Mouse (Mus musculus): ENCODE measurements around the gene Neurl1b. TPM values are rescaled to one million over a fixed set of nuclear protein-coding genes. Genes with fewer than 3 reads are reported as not detected.

Gene Neurl1b
- polyA plus RNA-seq, 1 experiment from 2014 or later, result 0.25 TPM

GRCm38 (mm10) chr17:26385252-26386130 is 29.1 kb upstream of the Neurl1b start:
- no peaks in the 10 kb centered on the region for H3K27me3 ChIP-seq (ENCODE audit: control insufficient read depth, insufficient read depth, low read length)
- no peaks in the 10 kb centered on the region for H3K36me3 ChIP-seq (replicated peaks; ENCODE audit: control insufficient read depth, insufficient read depth, low read depth, low read length)
- H3K27ac ChIP-seq (replicated peaks; ENCODE audit: low read depth, low read length), result no peak overlapping the region
- H3K9ac ChIP-seq (replicated peaks; ENCODE audit: low read length), result no peak overlapping the region
- WGBS, result 87% methylated on average over 11 of the region's 11 CpGs
- no peaks in the 10 kb centered on the region for H3K9me3 ChIP-seq (replicated peaks; ENCODE audit: control insufficient read depth, low read length)
- H3K4me1 ChIP-seq (ENCODE audit: control insufficient read depth, insufficient read depth, low read length), result peaks cover 7% of the 10 kb centered on the region; the same call in 1 of the 2 replicates
- no peak overlapping the region for H3K4me2 ChIP-seq (ENCODE audit: low read depth, low read length)
- no peak overlapping the region for H3K4me3 ChIP-seq (ENCODE audit: low read depth, low read length)
- DNase-seq (ENCODE audit: low spot score), result no peak
- no peak for ATAC-seq (replicated peaks; ENCODE audit: insufficient number of reproducible peaks, low FRiP score, low TSS enrichment, low read depth)

GRCm38 (mm10) chr17:26386131-26386481 is 28.5 kb upstream of the Neurl1b start:
- WGBS, result 82% methylated on average over 3 of the region's 3 CpGs
- no peak overlapping the region for H3K9ac ChIP-seq (replicated peaks; ENCODE audit: low read length)
- peaks cover 4% of the 10 kb centered on the region; the same call in 1 of the 2 replicates for H3K4me1 ChIP-seq (ENCODE audit: control insufficient read depth, insufficient read depth, low read length)
- H3K27ac ChIP-seq (replicated peaks; ENCODE audit: low read depth, low read length), result no peak overlapping the region
- H3K4me3 ChIP-seq (ENCODE audit: low read depth, low read length), result no peak overlapping the region
- ATAC-seq (replicated peaks; ENCODE audit: insufficient number of reproducible peaks, low FRiP score, low TSS enrichment, low read depth) (no peak), DNase-seq (ENCODE audit: low spot score) (no peak)
- no peaks in the 10 kb centered on the region for H3K9me3 ChIP-seq (replicated peaks; ENCODE audit: control insufficient read depth, low read length)
- no peaks in the 10 kb centered on the region for H3K36me3 ChIP-seq (replicated peaks; ENCODE audit: control insufficient read depth, insufficient read depth, low read depth, low read length)
- no peaks in the 10 kb centered on the region for H3K27me3 ChIP-seq (ENCODE audit: control insufficient read depth, insufficient read depth, low read length)
- no peak overlapping the region for H3K4me2 ChIP-seq (ENCODE audit: low read depth, low read length)

GRCm38 (mm10) chr17:26388106-26388505 is 26.5 kb upstream of the Neurl1b start:
- H3K4me3 ChIP-seq (ENCODE audit: low read depth, low read length), result no peak overlapping the region
- DNase-seq (ENCODE audit: low spot score) (no peak), ATAC-seq (replicated peaks; ENCODE audit: insufficient number of reproducible peaks, low FRiP score, low TSS enrichment, low read depth) (no peak)
- no peak overlapping the region for H3K9ac ChIP-seq (replicated peaks; ENCODE audit: low read length)
- WGBS, result 42% methylated on average over 3 of the region's 3 CpGs
- H3K27me3 ChIP-seq (ENCODE audit: control insufficient read depth, insufficient read depth, low read length), result no peaks in the 10 kb centered on the region
- no peaks in the 10 kb centered on the region for H3K4me1 ChIP-seq (ENCODE audit: control insufficient read depth, insufficient read depth, low read length)
- no peak overlapping the region for H3K27ac ChIP-seq (replicated peaks; ENCODE audit: low read depth, low read length)
- H3K9me3 ChIP-seq (replicated peaks; ENCODE audit: control insufficient read depth, low read length), result no peaks in the 10 kb centered on the region
- no peaks in the 10 kb centered on the region for H3K36me3 ChIP-seq (replicated peaks; ENCODE audit: control insufficient read depth, insufficient read depth, low read depth, low read length)
- H3K4me2 ChIP-seq (ENCODE audit: low read depth, low read length), result no peak overlapping the region

DNA sequence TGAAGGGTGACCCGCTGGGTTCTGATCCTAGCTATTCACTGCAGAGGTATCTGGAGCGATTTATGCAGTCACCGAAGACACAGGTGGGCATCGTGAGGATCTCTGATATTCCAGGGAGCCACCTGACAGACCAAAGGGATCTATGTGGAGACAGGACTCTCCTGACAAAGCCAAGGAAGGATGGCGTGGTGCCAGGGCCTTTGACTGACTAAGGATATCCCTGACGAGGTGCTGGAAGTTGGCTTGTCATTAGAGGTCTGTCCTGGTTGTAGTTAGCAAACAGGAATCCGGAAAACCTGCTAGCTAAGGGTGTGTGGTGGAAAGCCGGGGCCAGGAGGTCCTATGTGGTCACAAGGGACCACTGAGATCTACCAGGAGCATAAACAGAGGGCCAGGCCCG is 25.4 kb upstream of the Neurl1b start:
- H3K4me1 ChIP-seq (ENCODE audit: control insufficient read depth, insufficient read depth, low read length), result no peaks in the 10 kb centered on the region
- no peak overlapping the region for H3K27ac ChIP-seq (replicated peaks; ENCODE audit: low read depth, low read length)
- no peaks in the 10 kb centered on the region for H3K36me3 ChIP-seq (replicated peaks; ENCODE audit: control insufficient read depth, insufficient read depth, low read depth, low read length)
- no peak for ATAC-seq (replicated peaks; ENCODE audit: insufficient number of reproducible peaks, low FRiP score, low TSS enrichment, low read depth)
- no peaks in the 10 kb centered on the region for H3K27me3 ChIP-seq (ENCODE audit: control insufficient read depth, insufficient read depth, low read length)
- H3K4me2 ChIP-seq (ENCODE audit: low read depth, low read length), result no peak overlapping the region
- H3K9ac ChIP-seq (replicated peaks; ENCODE audit: low read length), result no peak overlapping the region
- DNase-seq (ENCODE audit: low spot score), result no peak
- H3K9me3 ChIP-seq (replicated peaks; ENCODE audit: control insufficient read depth, low read length), result no peaks in the 10 kb centered on the region
- 85% methylated on average over 9 of the region's 9 CpGs for WGBS
- no peak overlapping the region for H3K4me3 ChIP-seq (ENCODE audit: low read depth, low read length)

GRCm38 (mm10) chr17:26390666-26391065 is 24.0 kb upstream of the Neurl1b start:
- Histone ChIP-seq H3K4me3 (ENCODE audit: low read depth, low read length) (no peak overlapping the region), H3K9me3 (replicated peaks; ENCODE audit: control insufficient read depth, low read length) (no peaks in the 10 kb centered on the region), H3K36me3 (replicated peaks; ENCODE audit: control insufficient read depth, insufficient read depth, low read depth, low read length) (no peaks in the 10 kb centered on the region), H3K27ac (replicated peaks; ENCODE audit: low read depth, low read length) (no peak overlapping the region), H3K4me2 (ENCODE audit: low read depth, low read length) (no peak overlapping the region), H3K27me3 (ENCODE audit: control insufficient read depth, insufficient read depth, low read length) (no peaks in the 10 kb centered on the region), H3K9ac (replicated peaks; ENCODE audit: low read length) (no peak overlapping the region), H3K4me1 (ENCODE audit: control insufficient read depth, insufficient read depth, low read length) (no peaks in the 10 kb centered on the region)
- 76% methylated on average over 5 of the region's 5 CpGs for WGBS
- ATAC-seq (replicated peaks; ENCODE audit: insufficient number of reproducible peaks, low FRiP score, low TSS enrichment, low read depth) (no peak), DNase-seq (ENCODE audit: low spot score) (no peak)

DNA sequence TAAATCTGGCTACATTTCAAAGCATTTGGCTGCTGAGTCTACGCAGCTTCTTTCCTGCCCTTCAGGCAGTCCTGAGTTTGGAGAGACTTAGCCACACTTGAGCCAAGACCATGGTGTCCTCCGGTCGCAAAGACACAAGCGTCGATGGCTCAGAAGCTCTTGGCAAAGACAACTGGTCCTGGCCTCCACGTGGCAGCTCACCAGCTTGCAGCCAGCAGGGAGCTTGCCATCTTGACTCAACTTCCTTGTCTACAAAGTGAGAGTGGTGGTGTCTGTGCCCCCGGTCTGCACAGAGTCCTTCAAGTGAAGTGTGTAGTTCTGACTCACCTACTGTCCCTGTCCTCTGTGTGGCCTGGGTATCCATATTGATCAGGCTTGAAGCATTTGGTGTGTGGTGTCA is 22.3 kb upstream of the Neurl1b start:
- 89% methylated on average over 7 of the region's 7 CpGs for WGBS
- Histone ChIP-seq H3K4me3 (ENCODE audit: low read depth, low read length) (no peak overlapping the region), H3K27me3 (ENCODE audit: control insufficient read depth, insufficient read depth, low read length) (no peaks in the 10 kb centered on the region), H3K36me3 (replicated peaks; ENCODE audit: control insufficient read depth, insufficient read depth, low read depth, low read length) (no peaks in the 10 kb centered on the region), H3K9me3 (replicated peaks; ENCODE audit: control insufficient read depth, low read length) (no peaks in the 10 kb centered on the region), H3K9ac (replicated peaks; ENCODE audit: low read length) (no peak overlapping the region), H3K4me2 (ENCODE audit: low read depth, low read length) (no peak overlapping the region), H3K27ac (replicated peaks; ENCODE audit: low read depth, low read length) (no peak overlapping the region), H3K4me1 (ENCODE audit: control insufficient read depth, insufficient read depth, low read length) (no peaks in the 10 kb centered on the region)
- ATAC-seq (replicated peaks; ENCODE audit: insufficient number of reproducible peaks, low FRiP score, low TSS enrichment, low read depth) (no peak), DNase-seq (ENCODE audit: low spot score) (no peak)

DNA sequence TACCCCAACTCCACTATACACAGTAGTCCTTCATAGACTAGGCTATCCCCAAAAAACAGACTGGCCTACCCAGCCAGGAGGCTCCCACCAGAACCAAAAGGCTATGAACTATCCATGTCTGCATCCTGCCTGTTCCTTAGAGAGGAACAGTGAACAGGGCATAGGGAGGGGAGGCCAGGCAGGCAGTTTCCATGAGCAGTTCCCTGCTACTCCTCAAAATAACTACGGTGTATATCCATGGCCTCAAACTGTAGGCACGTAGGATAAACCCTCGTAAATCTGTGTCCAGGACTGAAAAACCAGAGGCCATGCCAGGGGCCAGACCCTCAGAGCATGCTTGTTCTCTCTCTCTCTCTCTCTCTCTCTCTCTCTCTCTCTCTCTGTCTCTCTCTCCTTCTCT is 17.9 kb upstream of the Neurl1b start:
- Histone ChIP-seq H3K4me1 (ENCODE audit: control insufficient read depth, insufficient read depth, low read length) (no peaks in the 10 kb centered on the region), H3K9me3 (replicated peaks; ENCODE audit: control insufficient read depth, low read length) (no peaks in the 10 kb centered on the region), H3K9ac (replicated peaks; ENCODE audit: low read length) (no peak overlapping the region), H3K27ac (replicated peaks; ENCODE audit: low read depth, low read length) (no peak overlapping the region), H3K4me2 (ENCODE audit: low read depth, low read length) (no peak overlapping the region), H3K4me3 (ENCODE audit: low read depth, low read length) (no peak overlapping the region), H3K36me3 (replicated peaks; ENCODE audit: control insufficient read depth, insufficient read depth, low read depth, low read length) (no peaks in the 10 kb centered on the region), H3K27me3 (ENCODE audit: control insufficient read depth, insufficient read depth, low read length) (no peaks in the 10 kb centered on the region)
- no peak for ATAC-seq (replicated peaks; ENCODE audit: insufficient number of reproducible peaks, low FRiP score, low TSS enrichment, low read depth)
- 78% methylated on average over 3 of the region's 3 CpGs for WGBS
- DNase-seq (ENCODE audit: low spot score), result no peak

DNA sequence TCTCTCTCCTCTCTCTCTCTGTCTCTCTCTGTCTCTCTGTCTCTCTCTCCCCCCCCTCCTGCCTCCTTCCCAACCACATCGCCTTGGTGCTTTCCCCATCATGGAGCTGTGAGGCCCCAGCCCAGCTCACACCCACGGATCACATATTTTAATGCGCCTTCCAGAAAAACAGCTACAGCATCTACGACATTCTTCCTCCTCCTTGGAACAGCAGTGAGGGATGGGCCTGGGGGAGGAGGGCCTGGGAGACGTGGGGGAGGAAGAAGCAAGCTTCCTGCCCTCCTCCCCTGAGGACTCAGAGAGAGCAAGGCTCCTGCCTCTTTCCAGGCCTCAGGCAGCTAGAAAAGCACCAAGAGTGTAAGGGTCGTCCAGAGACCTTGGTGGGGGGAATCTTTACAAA is 17.3 kb upstream of the Neurl1b start:
- Histone ChIP-seq H3K4me1 (ENCODE audit: control insufficient read depth, insufficient read depth, low read length) (no peaks in the 10 kb centered on the region), H3K9ac (replicated peaks; ENCODE audit: low read length) (no peak overlapping the region), H3K9me3 (replicated peaks; ENCODE audit: control insufficient read depth, low read length) (no peaks in the 10 kb centered on the region), H3K4me2 (ENCODE audit: low read depth, low read length) (no peak overlapping the region), H3K36me3 (replicated peaks; ENCODE audit: control insufficient read depth, insufficient read depth, low read depth, low read length) (no peaks in the 10 kb centered on the region), H3K4me3 (ENCODE audit: low read depth, low read length) (no peak overlapping the region), H3K27me3 (ENCODE audit: control insufficient read depth, insufficient read depth, low read length) (no peaks in the 10 kb centered on the region), H3K27ac (replicated peaks; ENCODE audit: low read depth, low read length) (no peak overlapping the region)
- no peak for ATAC-seq (replicated peaks; ENCODE audit: insufficient number of reproducible peaks, low FRiP score, low TSS enrichment, low read depth)
- no peak for DNase-seq (ENCODE audit: low spot score)
- WGBS, result 45% methylated on average over 6 of the region's 6 CpGs
